9 mouse cellular contexts compared by ENCODE assay signal in genomic region chr9:106038865-106039264, GRCm38 (mm10). TPM values are rescaled to one million over a fixed set of nuclear protein-coding genes. Genes with fewer than 3 reads are reported as not detected.
DNase-seq lines count a peak whose midpoint lies in the region; ATAC-seq and TF ChIP-seq lines count a peak whose summit lies in the region.
"Had no signal": no experiment of that assay in that cellular context is flagged by ENCODE, and none has a peak within 500 bp of the region (broad histone marks: within the 10 kb centered on the region; RNA-seq: fewer than 3 reads in every experiment).

No protein-coding gene starts in this region.

- peak; percentile 68 for TF ChIP-seq CTCF in liver, postnatal 0 days (IDR thresholded peaks at IDR 0.05; ENCODE audit: low read depth)

- no peak for ATAC-seq in forebrain, embryonic 12.5 days (ENCODE audit: low FRiP score)
- ATAC-seq in forebrain, embryonic 13.5 days = peak; percentile 45; the same call in 1 of the 2 replicates
- ATAC-seq in liver, postnatal 0 days = no peak

- no peak overlapping the region for H3K9ac ChIP-seq in forebrain, embryonic 12.5 days
- no peak overlapping the region for H3K9ac ChIP-seq in forebrain, embryonic 13.5 days
- no peak overlapping the region for H3K9ac ChIP-seq in liver, postnatal 0 days (replicated peaks)
- H3K9ac ChIP-seq: limb, embryonic 15.5 days had no signal

- H3K27me3 ChIP-seq in forebrain, embryonic 10.5 days (ENCODE audit: poor library complexity, severe bottlenecking) = no peaks in the 10 kb centered on the region
- H3K27me3 ChIP-seq in forebrain, embryonic 12.5 days = no peaks in the 10 kb centered on the region
- H3K27me3 ChIP-seq in forebrain, embryonic 13.5 days = no peaks in the 10 kb centered on the region
- H3K27me3 ChIP-seq in liver, postnatal 0 days (ENCODE audit: insufficient read depth, low read length) = no peaks in the 10 kb centered on the region
- H3K27me3 ChIP-seq: limb, embryonic 15.5 days had no signal

- peak; percentile 47 for DNase-seq in forebrain, embryonic 10.5 days (ENCODE audit: extremely low spot score, low spot score)
- DNase-seq in 416B (ENCODE audit: low read depth) = peak; percentile 61
- peak; percentile 9 for DNase-seq in adrenal gland, postnatal 25 days
- DNase-seq in kidney, postnatal 4 days = peak; percentile 40 to 57
- peak; percentile 42 for DNase-seq in liver, postnatal 0 days
- DNase-seq in right cerebral cortex, postnatal 36 days (ENCODE audit: low spot score in 2 of 2) = peak; percentile 74 to 79

- H3K27ac ChIP-seq in forebrain, embryonic 10.5 days = no peak overlapping the region
- no peak overlapping the region for H3K27ac ChIP-seq in forebrain, embryonic 12.5 days
- H3K27ac ChIP-seq in forebrain, embryonic 13.5 days = no peak overlapping the region
- no peak overlapping the region for H3K27ac ChIP-seq in liver, postnatal 0 days (ENCODE audit: low read depth)
- H3K27ac ChIP-seq: limb, embryonic 15.5 days had no signal

- TF ChIP-seq EP300 in liver, postnatal 0 days (IDR thresholded peaks at IDR 0.05; ENCODE audit: low read depth) = no peak

- no peaks in the 10 kb centered on the region for H3K36me3 ChIP-seq in forebrain, embryonic 10.5 days (replicated peaks)
- H3K36me3 ChIP-seq in forebrain, embryonic 12.5 days (replicated peaks) = no peaks in the 10 kb centered on the region
- H3K36me3 ChIP-seq in forebrain, embryonic 13.5 days (ENCODE audit: poor library complexity, severe bottlenecking) = no peaks in the 10 kb centered on the region
- no peaks in the 10 kb centered on the region for H3K36me3 ChIP-seq in liver, postnatal 0 days (replicated peaks; ENCODE audit: insufficient read depth, low read length)
- H3K36me3 ChIP-seq: limb, embryonic 15.5 days had no signal

- H3K9me3 ChIP-seq in forebrain, embryonic 10.5 days = no peaks in the 10 kb centered on the region
- H3K9me3 ChIP-seq in forebrain, embryonic 12.5 days = no peaks in the 10 kb centered on the region
- H3K9me3 ChIP-seq in forebrain, embryonic 13.5 days (replicated peaks) = no peaks in the 10 kb centered on the region
- no peaks in the 10 kb centered on the region for H3K9me3 ChIP-seq in liver, postnatal 0 days (ENCODE audit: low read length)
- H3K9me3 ChIP-seq: limb, embryonic 15.5 days had no signal

- H3K4me3 ChIP-seq in forebrain, embryonic 10.5 days = no peak overlapping the region
- H3K4me3 ChIP-seq in forebrain, embryonic 12.5 days (replicated peaks) = no peak overlapping the region
- no peak overlapping the region for H3K4me3 ChIP-seq in forebrain, embryonic 13.5 days
- H3K4me3 ChIP-seq in liver, postnatal 0 days (ENCODE audit: low read depth, low read length) = no peak overlapping the region
- H3K4me3 ChIP-seq: limb, embryonic 15.5 days had no signal

- 0 out of 2 replicates have a peak, but pooled peaks cover 3% of the 10 kb centered on the region for H3K4me1 ChIP-seq in forebrain, embryonic 10.5 days
- peaks cover 3% of the 10 kb centered on the region; the same call in 1 of the 2 replicates for H3K4me1 ChIP-seq in forebrain, embryonic 12.5 days
- H3K4me1 ChIP-seq in forebrain, embryonic 13.5 days = no peaks in the 10 kb centered on the region
- no peaks in the 10 kb centered on the region for H3K4me1 ChIP-seq in liver, postnatal 0 days (ENCODE audit: insufficient read depth)
- H3K4me1 ChIP-seq: limb, embryonic 15.5 days had no signal

- H3K4me2 ChIP-seq in forebrain, embryonic 12.5 days = no peak overlapping the region
- H3K4me2 ChIP-seq in forebrain, embryonic 13.5 days = no peak overlapping the region
- no peak overlapping the region for H3K4me2 ChIP-seq in liver, postnatal 0 days (ENCODE audit: low read depth, low read length)
- H3K4me2 ChIP-seq: limb, embryonic 15.5 days had no signal

- 18% methylated on average over 4 of the region's 4 CpGs for WGBS in forebrain, embryonic 10.5 days
- 5% methylated on average over 4 of the region's 4 CpGs for WGBS in forebrain, embryonic 12.5 days
- 2% methylated on average over 4 of the region's 4 CpGs for WGBS in forebrain, embryonic 13.5 days
- 9% methylated on average over 4 of the region's 4 CpGs for WGBS in liver, postnatal 0 days (ENCODE audit: insufficient replicate concordance)

RNA-seq across cellular contexts. Expression of gene Col6a4, which starts 57.7 kb away (rescaled TPM):
- 0.20 TPM in 1 of 2 replicates, not detected in the other for polyA plus RNA-seq in forebrain, embryonic 10.5 days (2016; fragmentation: Nextera tagmentation; extraction: Ambion mirVana)
- 0.27 and 0.70 TPM in 2 replicates for polyA plus RNA-seq in forebrain, embryonic 12.5 days (2016; fragmentation: Nextera tagmentation; extraction: Ambion mirVana)
- 0.52 and 0.67 TPM in 2 replicates for total RNA-seq in adrenal gland, postnatal 25 days (2021)
- 0.49 and 0.50 TPM in 2 replicates for polyA plus RNA-seq in forebrain, embryonic 13.5 days (2015; fragmentation: Nextera tagmentation; extraction: Ambion mirVana)
- not detected in 2 replicates for polyA plus RNA-seq in liver, postnatal 0 days (2015; fragmentation: Nextera tagmentation; extraction: Ambion mirVana)

Comparison
In these comparisons a context has a peak if more than half of its experiments do, and no peak if none do; other contexts are left out.
1. DNase-seq: peak in every context shown above with its lines; median percentile 76 in right cerebral cortex, postnatal 36 days; 61 in 416B; 48 in kidney, postnatal 4 days; 47 in forebrain, embryonic 10.5 days; 42 in liver, postnatal 0 days; 9 in adrenal gland, postnatal 25 days.